Mouse (Mus musculus): Measurements from ENCODE around the gene Adamtsl2. TPM values are rescaled to one million over a fixed set of nuclear protein-coding genes. Genes with fewer than 3 reads are reported as not detected.

The Adamtsl2 gene
- total RNA-seq (2021): 1 to 10 TPM; 3.1 to 4.8 TPM
- long read RNA-seq, experiment 1, partial matches to known transcripts: 0 of 2 reads
- long read RNA-seq, experiment 1, other reads (novel, unspliced or antisense): 0 of 2 reads
- long read RNA-seq, experiment 2, partial matches to known transcripts: 1 of 2 reads
- long read RNA-seq, experiment 2, other reads (novel, unspliced or antisense): 1 of 2 reads

- DNase-seq: peak; percentile 88
These were observed at the start of gene Adamtsl2 for GRCm38 (mm10) chr2:27079152-27079584. Gene Adamtsl2 (plus strand): TSS chr2:27079379.

DNA sequence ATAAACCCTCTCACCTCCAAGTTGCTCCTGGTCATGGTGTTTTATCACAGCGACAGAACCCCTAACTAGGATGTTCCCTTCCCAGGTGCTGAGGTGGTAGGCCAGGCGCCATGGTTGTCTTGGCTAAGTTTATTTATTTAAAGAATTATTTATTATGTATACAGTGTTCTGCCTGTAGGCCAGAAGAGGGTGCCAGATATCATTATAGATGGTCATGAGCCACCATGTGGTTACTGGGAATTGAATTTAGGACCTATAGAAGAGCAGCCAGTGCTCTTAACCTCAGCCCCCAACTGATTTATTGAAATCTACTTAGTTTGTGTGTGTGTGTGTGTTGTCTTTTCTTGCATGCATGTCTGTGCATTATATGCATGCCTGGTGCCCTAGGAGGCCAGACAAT lies 46.8 kb upstream of the Adamtsl2 start:
- DNase-seq: no peak

DNA sequence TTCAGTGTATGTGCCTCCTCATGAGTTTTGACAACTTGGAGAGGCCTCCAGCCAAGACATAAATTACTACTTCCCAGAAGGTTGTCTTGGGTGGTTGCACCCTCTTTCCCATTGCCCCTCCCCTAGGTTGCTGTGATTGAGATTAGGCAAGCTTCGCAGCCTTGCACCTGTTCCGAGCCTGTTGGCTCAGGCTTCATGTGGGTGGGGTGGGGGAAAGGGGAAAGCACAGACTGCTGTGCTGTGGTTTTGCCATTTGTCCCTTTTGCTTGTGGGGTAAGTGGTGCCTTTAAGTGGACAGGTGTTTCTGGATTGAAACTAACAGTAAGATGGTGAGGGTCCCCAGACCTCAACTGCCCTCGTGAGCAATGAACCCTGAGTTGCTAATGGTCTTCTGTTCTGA lies 43.2 kb upstream of the Adamtsl2 start:
- no peak for DNase-seq

DNA sequence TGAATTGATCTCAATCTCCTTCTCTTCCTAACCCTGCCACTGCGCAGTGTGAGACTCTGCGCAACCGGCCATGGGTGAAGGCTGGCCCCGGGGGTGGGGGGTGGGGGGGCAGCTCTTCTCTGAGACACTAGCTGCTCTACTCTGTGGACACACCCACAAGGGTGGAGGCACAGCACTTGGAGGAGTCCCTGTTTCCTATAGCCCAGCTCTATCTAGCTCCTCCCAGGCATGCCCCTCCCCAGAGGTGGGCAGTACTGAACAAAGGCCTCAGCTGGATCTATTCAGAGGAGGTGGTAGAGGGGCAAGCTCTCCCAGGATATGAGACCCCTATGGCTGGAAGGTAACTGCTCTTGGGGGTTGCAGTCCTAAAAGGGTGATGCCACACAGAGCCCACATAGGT lies 42.2 kb upstream of the Adamtsl2 start:
- DNase-seq: no peak

- DNase-seq: peak; percentile 75
These were observed 40.6 kb upstream of the Adamtsl2 start for GRCm38 (mm10) chr2:27038596-27038995.

DNA sequence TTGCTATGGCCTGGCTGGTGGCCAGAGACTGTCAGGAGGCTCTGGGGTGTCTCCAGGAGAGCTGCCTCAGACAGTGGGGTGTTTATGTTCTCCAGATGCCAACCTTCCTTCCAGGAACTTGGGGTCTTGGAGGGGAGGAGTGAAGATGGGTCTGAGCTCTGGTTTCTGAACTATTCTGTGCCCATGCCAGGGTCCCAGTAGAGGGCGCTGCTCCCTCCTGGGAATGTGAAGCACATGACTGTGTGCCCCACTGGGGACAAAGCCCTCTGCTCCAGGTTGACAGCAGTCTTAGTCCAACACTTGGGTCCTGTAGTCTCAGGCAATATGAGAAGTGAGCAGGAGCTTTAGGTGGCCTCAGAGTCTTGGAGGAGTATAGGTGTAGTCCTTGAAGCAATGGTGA lies 39.9 kb upstream of the Adamtsl2 start:
- DNase-seq: no peak

DNA sequence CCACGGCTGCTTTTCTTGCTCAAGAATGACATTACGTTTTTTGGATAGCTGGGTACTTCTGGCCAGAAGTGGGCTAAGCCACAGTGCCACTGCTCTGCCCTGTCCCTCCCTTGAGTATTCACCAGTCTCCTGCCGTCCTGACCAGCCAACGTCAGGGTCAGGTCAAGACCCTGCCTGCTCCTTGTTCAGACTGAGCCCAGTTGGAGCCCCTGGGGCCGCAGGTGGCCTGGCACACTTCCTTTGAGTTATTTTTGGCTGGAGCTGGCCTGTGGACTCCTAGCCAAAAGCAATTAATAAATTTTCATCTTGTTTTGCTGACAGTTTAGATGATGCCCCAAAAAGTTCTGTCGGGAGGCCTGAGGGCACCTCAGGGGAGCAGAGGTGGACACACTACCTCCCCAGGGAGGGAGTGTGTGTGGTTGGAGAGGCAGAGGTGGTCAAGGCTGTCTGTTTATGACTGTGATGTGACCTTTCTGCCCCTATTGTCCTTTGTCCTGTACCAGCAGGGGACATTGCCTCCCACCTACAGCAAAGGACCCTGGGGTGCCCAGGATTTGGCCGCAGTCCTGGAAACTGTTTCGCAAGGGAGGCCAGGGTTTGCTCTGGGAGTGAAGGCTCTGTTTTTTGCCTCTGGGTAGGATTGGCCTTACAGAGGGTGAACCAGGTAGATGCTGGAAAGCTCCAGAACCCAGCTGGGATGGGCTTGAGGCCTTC lies 36.9 kb upstream of the Adamtsl2 start:
- no peak for DNase-seq

DNA sequence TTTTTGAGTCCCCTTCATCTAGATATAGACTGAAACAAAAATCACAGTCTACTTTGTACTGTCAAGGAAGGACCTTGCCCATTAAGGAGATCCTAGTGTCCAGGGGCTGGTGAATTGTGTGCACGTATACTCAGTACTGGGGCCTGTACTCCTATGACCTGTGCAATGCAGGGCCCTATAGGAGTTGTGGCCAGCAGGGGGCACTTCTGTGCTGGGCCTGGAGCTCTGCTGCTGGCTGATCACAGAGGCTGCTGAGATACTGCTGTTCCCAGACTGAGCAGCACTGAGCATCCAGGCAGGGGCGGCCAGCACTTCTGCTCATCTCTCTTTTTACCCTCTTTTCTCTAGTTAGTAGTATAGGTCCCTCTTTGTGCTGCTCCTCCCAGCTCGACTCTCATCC lies 35.7 kb upstream of the Adamtsl2 start:
- peak; percentile 91 for DNase-seq

- DNase-seq: peak; percentile 48
These were observed 35.0 kb upstream of the Adamtsl2 start for GRCm38 (mm10) chr2:27044166-27044565.

DNA sequence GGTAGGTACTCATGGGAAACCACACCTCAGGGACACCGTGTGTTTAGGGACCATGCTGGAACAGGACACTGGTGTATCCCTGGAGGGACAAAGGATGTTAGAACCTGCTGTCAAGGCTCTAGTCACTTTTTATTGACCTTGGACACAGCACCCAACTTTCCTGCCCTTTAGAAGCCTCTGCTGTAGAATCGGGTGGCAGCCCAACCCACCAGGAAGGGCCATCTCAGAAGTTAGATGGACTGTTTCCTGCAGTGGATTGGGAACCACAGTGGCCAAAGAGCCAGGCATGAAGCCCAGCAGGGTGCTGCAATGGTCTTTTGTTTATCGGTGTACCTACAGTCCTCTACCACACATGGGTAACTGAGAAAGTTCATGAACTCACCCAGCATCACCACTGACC lies 34.5 kb upstream of the Adamtsl2 start:
- no peak for DNase-seq

DNA sequence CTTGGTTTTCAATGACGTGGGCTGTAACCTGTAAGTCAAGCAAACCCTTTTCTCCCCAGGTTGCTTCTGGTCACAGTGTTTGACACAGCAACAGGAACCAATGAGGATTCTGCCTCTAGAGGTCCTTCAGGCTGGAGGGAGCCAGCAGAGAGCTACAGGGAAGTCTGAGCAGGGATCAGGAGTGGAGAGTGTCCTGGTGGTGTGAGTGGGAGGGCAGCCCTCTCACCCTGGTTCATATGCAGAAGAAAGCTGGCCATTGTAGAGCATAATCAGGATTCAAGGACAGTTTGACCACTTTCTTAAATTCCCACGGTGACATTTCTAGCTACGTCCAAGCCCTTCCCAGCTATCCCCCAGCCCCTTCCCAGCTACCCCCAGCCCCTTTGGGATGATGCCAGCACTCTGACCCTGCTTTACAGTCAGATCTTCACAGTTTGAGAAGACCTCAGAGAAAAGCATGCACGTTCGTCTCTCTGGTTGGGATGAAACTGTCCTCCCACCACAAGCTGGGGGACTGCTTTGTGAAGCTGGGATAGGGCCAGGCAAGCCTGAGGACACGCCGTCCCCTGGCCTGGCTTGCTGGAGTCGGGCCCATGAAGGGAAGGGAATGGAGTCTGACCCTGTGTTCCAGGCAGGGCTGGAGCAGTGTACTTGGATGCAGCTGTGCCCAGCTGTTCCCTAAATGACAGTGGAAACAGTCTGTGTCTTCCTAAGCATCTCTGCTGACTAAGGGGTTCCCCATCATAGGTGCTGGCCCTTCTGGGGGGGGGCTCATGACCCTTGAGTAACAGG lies 33.0 kb upstream of the Adamtsl2 start:
- DNase-seq: peak; percentile 67

DNA sequence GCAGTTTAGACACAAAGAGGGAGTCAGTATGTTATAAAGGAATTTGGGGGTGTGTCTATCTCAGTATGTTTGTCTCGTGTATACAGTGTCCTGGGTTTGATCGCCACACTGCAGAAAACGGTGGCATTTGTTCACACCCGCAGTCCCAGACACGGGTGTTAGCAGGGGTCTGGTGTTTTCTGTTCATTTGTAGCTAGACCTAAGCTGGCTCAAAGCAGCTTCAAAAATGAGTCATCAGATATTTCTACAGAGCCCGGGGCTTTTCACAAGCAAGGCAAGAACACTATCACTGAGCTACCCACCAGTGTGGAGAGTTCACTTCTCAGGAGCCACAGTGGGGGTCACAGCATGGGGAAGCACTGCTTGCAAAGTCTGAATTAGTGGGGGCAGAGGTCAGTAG lies 29.8 kb upstream of the Adamtsl2 start:
- DNase-seq: no peak

DNA sequence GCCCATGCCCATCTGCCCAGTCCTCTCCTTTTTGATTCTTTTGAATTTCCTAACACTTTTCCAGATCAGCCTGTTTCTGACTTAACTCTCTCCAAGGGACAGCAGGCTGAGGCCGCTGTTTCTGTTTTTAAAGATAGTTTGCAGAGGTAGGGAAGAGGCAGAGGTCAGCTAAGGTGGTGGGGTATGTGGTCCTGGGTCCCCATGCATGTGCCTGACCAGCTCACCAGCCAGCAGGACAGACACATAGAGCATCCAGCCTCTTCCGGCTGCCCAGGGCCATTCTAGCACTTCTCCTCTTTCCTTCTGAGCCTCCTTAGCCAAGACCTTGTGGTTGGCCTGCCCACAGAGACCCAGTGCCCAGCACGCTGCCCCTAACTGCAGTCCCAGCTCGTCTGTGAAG lies 20.9 kb upstream of the Adamtsl2 start:
- no peak for DNase-seq

- no peak for DNase-seq
These were observed 20.4 kb upstream of the Adamtsl2 start for GRCm38 (mm10) chr2:27058751-27059150.

DNA sequence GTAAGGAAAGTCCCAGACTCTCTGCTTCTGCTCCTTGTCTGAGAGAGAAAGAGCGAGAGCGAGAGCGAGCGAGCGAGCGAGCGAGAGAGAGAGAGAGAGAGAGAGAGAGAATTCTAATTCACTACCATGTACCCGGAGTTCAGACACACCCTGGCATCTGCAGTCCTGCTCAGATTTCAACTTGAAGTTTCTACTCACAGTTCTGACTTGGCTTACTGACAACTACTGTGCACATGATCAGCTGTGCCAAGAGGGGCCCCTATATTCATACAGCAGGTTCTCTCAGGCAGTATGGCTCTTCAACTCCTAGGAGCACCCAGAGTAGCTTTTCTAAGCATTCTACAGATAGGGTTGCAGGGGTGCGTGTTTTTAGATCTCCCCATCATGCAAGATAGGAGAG lies 20.0 kb upstream of the Adamtsl2 start:
- DNase-seq: no peak

DNA sequence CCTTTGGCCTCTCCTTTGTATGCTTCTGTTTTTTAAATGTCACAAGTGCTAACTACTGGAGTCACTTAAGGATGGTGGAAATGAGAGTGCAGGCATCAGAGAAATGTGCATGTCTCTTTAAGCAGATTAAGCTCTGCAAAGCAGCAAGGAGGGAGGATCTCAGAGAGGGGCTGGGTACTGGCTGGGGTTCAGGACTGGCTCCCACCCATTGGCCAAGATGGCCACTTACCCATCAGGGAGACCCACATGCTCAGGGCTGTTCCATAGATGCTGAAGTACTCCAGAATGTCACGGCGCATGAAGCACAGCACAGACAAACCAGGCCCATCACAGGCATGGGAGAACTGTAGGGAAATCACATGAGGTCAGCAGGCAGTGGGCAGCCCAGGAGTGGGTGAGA lies 12.1 kb upstream of the Adamtsl2 start:
- no peak for DNase-seq

DNA sequence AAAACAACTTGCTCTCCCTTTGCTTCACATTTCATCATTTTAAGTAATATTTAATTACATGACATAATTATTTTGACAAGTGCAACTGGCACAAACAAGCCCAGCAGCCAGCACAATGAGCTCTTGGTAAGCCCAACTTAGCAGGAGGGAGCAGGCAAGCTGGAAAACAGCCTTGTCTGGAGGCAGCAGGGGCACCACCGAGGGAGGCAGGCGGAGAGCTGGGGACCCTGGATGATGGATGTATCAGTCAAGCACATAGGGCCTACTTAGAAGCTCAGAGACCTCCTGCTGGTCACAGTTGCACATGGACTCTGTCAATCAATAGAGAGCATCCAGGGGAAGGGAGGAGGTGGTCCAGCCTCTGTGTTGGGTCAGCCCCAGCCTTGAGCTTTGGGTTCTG lies 11.2 kb upstream of the Adamtsl2 start:
- no peak for DNase-seq

GRCm38 (mm10) chr2:27069646-27070045 lies 9.5 kb upstream of the Adamtsl2 start:
- DNase-seq: no peak

DNA sequence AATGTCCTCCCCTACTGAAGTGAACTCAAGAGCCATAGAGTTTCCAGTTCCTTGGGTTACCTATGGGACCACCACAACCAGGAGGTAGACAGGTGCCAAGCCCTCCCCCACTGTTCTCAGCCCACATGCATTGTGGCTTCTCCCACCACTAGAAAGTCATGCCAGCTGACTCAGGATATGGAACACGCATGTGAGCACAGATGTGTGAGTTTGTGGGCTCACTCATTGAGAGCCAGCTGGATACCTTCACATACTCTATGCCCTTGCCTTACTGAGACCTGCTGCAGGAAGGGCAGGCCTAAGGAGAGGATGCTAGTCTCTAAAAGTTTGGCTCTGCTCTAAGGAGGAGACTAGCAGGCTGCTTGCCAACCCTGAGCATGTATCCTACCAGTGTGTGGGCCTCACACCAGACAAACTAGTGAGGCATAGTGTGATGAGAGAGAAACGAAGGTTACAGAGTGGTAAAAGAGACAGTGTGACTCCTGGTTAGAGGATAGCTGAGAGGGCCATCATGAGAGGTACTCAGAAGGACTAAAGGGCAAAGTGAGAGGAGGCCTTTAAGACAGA lies 8.8 kb upstream of the Adamtsl2 start:
- DNase-seq: no peak

GRCm38 (mm10) chr2:27071137-27071536 lies 8.0 kb upstream of the Adamtsl2 start:
- peak; percentile 72 for DNase-seq

GRCm38 (mm10) chr2:27071978-27072377 lies 7.2 kb upstream of the Adamtsl2 start, which contains the start of gene Mymk:
Gene Mymk (minus strand): TSS chr2:27072179.
- DNase-seq: no peak

- DNase-seq: no peak
These were observed 5.8 kb upstream of the Adamtsl2 start for GRCm38 (mm10) chr2:27073407-27073806.

GRCm38 (mm10) chr2:27074804-27075203 lies 4.4 kb upstream of the Adamtsl2 start:
- peak; percentile 64 for DNase-seq
